Mouse (Mus musculus) megakaryocyte, embryonic 14.5 days (primary cell): Measurements from ENCODE around the gene Xbp1.

Source experiments
- FLI1 ChIP-seq: IDR thresholded peaks from 2 replicates; pipeline ENCODE4 v1.6.1; 2012; ENCODE audit warnings: low read length, inconsistent platforms, mixed read lengths
- GATA1 ChIP-seq: IDR thresholded peaks from 3 replicates; pipeline ENCODE4 v1.6.1; 2012; ENCODE audit warnings: mixed read lengths, low read length, inconsistent platforms, borderline replicate concordance

- TF ChIP-seq GATA1 (no peak), FLI1 (no peak)
Observed at GRCm38 (mm10) chr11:5476806-5477205, 43.7 kb upstream of the Xbp1 start.
